Mouse (Mus musculus) adrenal gland, postnatal 14 days (tissue): Measurements from ENCODE around the gene Lrrc74b. TPM values are rescaled to one million over a fixed set of nuclear protein-coding genes. Genes with fewer than 3 reads are reported as not detected.
"Not testable (repeated sequence)": the region's sequence is repeated elsewhere in the genome, so short reads cannot be mapped to it uniquely, and the experiment has no call there.

Experiments used
- DNase-seq: peaks from one replicate; pipeline ENCODE4 v3.0.0; 2021; ENCODE audit warnings: mixed read lengths
- long read RNA-seq, 2 experiments: library from polyadenylated mRNA; stranded (forward); transcript quantifications; one replicate each; pipeline ENCODE4 v2.0.0; 2021
- total RNA-seq: library from RNA; stranded (reverse); gene quantifications from 2 replicates; pipeline ENCODE4 v1.2.3, GENCODE M21; 2021

Lrrc74b gene
- total RNA-seq: 0.15 and 0.37 TPM in 2 replicates
- long read RNA-seq, experiment 1: 0 reads
- long read RNA-seq, experiment 2: 0 reads

GRCm38 (mm10) chr16:17561128-17561750 lies at the start of gene Lrrc74b:
Gene Lrrc74b, minus strand, starts transcription at chr16:17561247.
- peak; percentile 85 for DNase-seq

DNA sequence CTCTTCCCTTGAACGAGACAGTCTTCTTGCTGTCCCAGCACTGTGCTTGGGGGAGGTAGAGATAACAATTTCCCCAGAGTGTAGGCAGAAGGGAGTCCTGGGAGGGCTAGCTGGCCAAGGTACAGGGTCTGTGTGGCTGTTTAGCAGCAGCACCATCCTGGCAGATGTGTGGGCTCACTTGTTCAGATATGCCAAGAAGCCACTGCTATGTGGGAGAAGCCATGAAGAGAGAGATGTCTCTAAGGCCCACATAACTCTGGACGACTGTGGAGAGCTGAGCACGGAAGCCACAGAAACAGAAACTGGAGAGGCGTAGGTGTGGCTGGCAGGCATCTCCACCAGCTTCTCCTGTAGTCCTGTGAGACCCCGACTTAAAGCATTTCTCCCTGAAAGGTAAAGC lies 44.6 kb upstream of the Lrrc74b start:
- no peak for DNase-seq

GRCm38 (mm10) chr16:17604941-17605340 lies 43.9 kb upstream of the Lrrc74b start:
- no peak for DNase-seq

GRCm38 (mm10) chr16:17600944-17601562 lies 40.0 kb upstream of the Lrrc74b start:
- no peak for DNase-seq

DNA sequence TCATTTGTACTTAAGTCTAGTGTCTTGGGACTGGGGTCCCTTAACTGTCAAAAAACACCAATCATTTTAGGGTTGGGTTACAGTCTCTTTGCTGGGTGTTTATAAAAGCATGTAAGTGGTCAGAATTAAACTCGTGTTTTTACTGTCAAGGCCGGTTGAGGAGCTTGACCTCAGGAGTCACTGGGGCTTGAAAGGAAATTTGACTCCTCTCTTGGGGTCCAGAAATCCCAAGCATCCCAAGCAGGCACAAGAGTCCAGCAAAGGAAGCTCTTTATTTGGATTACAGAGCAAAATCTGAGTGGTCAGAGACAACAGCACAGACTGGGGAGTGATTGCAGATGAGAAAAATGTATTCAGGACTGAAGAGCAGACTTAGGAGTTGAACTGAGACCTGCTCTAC lies 29.7 kb upstream of the Lrrc74b start:
- DNase-seq: no peak

- DNase-seq: peak; percentile 22
Measured at GRCm38 (mm10) chr16:17584555-17584954, 23.5 kb upstream of the Lrrc74b start.

GRCm38 (mm10) chr16:17583064-17583463 lies 22.0 kb upstream of the Lrrc74b start, which contains the start of gene Slc7a4:
Gene Slc7a4, minus strand, starts transcription at chr16:17583214.
- DNase-seq: peak; percentile 36

DNA sequence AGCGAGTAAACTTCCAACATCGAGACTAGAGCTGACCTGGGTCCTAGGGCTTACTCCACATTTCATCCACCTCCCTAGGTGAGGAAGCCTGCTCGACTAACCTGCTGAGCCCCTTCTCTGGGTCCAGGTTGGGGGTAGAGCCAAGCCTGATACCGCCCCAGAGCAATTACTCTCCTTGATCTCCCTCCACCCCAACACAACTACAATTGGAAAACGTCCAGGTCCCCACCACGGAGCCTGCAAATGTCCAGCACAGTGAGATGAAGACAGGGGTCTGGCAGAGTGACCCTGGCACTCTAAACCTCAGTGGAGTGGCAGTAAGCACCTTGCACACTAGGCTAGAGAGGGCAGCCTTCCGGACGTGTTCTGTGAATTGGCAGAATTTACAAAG lies 15.8 kb upstream of the Lrrc74b start:
- no peak for DNase-seq

- peak; percentile 84 for DNase-seq
Measured at GRCm38 (mm10) chr16:17575870-17576824, 15.1 kb upstream of the Lrrc74b start.

DNA sequence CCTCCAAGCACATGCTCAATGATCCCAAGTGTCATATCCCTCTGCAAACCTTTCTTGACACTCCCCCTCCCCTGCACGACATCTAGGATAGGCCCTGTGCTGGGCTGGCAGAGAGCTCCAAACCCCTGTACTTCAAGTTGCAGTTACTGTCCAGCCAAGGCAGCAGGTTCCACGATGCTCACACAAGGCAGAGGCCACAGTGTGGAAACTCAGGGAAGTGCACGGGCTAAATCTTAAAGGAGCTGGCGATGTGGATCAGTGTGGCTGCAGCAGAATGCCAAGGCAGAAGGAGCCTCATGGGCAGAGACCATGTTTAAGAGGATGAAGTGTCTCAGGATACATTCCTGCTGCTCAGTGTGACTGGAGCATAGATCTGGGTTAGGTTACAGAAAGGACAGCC lies 5.1 kb upstream of the Lrrc74b start:
- no peak for DNase-seq

GRCm38 (mm10) chr16:17564771-17565170 lies 3.7 kb upstream of the Lrrc74b start:
- no peak for DNase-seq

- no peak for DNase-seq
Measured at GRCm38 (mm10) chr16:17564221-17564620, 3.2 kb upstream of the Lrrc74b start.

- DNase-seq: no peak
Measured at GRCm38 (mm10) chr16:17563580-17563979, 2.5 kb upstream of the Lrrc74b start.

GRCm38 (mm10) chr16:17561751-17562208 lies 733 bp upstream of the Lrrc74b start, which contains the start of gene P2rx6:
Gene P2rx6, plus strand, starts transcription at chr16:17561885.
- peak; percentile 63 for DNase-seq

- DNase-seq: no peak
Measured at GRCm38 (mm10) chr16:17559396-17560027, 1.5 kb downstream of the Lrrc74b start.

GRCm38 (mm10) chr16:17558811-17559210 lies 2.2 kb downstream of the Lrrc74b start:
- no peak for DNase-seq

DNA sequence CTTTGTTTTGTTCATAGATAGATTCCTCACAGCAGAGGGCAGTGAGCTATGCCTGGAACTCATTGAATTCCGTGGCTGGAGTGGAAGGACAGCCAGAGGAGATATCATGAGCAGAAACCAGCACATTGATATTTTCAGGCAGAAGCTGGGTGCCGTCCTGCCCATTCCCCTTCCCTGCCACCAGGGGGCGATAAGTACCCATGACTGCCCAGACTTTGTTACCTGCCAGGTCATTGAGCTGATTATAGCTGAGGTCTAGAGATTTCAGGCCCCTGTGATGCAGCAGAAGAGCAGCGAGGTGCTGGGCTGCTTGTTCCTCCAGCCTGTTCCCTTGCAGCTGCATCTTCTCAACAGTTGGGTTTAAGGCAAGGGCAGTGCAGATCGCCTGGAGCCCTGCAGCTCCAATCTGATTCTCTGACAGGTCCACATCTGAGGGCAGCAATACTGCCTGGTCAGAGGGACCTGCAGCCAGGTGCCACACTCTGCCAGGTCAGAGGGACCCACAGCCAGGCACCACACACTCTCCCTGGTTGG lies 3.0 kb downstream of the Lrrc74b start:
- peak; percentile 86 for DNase-seq

DNA sequence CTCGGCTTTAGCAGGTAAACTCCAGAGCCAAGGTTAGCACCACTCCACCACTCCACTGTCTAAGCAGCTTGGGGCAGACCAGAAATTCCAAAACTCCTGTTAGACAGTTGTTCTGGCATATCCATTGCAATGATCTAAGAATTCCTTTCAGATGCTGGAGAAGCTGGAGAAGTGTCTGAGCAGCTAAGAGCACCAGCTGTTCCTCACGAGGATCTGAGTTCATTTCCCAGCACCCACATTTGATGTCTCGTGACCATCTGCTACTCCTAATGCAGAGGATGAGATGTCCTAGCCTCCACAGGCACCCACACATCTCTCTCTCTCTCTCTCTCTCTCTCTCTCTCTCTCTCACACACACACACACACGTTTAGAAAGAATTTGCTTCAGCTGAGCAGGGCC lies 4.1 kb downstream of the Lrrc74b start:
- no peak for DNase-seq

- DNase-seq: no peak
Measured at GRCm38 (mm10) chr16:17556180-17556579, 4.9 kb downstream of the Lrrc74b start.

- DNase-seq: not testable (repeated sequence)
Measured at GRCm38 (mm10) chr16:17554702-17555101, 6.3 kb downstream of the Lrrc74b start.

- peak; percentile 58 for DNase-seq
Measured at GRCm38 (mm10) chr16:17553910-17554685, 6.9 kb downstream of the Lrrc74b start.
